Mouse (Mus musculus): ENCODE measurements around the gene Cybc1.

Cybc1 gene

GRCm38 (mm10) chr11:121229018-121229439 lies at the start of gene Cybc1:
Cybc1 (minus strand) TSS chr11:121229322.
- peak; percentile 65 for DNase-seq (ENCODE audit: low read depth)

DNA sequence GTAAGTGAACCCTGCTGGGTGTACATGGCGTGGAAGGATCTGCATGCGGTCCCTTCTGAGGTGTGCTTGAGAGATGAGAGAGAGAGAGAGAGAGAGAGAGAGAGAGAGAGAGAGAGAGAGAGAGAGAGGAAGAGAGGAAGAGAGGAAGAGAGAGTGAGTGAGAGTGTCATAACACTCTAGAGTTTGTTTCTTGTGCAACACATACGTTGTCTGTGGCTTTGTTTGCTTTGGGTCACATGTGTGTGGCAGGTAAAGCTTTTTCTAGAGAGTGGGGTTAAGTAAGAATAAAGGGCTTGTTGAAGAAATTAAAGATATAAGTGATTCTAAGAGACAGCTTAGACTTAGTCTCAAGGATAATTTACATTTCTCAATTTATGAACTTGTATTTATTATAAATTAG lies 48.9 kb upstream of the Cybc1 start:
- DNase-seq (ENCODE audit: low read depth), result no peak

DNA sequence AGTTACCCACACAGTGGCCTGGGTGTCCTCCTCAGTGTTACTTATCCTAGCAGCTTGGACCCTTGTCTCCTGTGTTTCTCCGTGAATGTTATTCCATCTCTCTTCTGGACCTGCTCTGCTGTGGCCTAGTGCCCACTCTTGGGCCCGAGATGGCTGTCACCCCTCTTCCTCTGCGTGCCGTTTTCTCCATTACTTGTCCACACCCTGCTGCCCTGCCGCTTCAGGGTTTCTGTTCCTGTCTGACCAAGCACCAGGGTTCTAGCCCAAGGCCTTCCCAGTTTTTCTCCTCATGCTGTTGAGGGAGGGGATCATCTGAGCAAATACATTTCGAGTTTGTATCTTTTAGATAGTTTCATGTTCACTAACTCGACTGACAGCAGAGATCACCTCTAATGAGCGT lies 48.4 kb upstream of the Cybc1 start:
- DNase-seq (ENCODE audit: low read depth), result no peak

DNA sequence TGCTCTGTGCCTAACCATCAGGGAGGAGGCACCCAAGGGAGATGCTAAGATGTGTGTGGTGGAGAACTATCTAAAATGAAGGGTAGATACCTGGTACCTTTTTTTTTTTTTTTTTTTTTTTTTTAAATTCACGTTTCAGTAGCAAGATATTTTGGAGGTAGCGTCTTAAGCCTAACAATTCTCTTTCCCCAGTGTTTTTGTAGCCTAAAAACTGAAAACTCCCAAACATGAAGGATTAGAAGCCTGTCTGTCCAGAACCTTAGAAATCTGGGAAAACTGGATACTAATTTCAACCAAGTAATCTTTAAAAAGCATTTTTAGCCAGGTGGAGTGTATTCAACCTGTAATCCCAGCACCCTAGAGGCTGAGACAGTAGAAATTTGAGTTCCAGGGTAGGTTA lies 32.0 kb upstream of the Cybc1 start:
- DNase-seq (ENCODE audit: low read depth), result no peak

DNA sequence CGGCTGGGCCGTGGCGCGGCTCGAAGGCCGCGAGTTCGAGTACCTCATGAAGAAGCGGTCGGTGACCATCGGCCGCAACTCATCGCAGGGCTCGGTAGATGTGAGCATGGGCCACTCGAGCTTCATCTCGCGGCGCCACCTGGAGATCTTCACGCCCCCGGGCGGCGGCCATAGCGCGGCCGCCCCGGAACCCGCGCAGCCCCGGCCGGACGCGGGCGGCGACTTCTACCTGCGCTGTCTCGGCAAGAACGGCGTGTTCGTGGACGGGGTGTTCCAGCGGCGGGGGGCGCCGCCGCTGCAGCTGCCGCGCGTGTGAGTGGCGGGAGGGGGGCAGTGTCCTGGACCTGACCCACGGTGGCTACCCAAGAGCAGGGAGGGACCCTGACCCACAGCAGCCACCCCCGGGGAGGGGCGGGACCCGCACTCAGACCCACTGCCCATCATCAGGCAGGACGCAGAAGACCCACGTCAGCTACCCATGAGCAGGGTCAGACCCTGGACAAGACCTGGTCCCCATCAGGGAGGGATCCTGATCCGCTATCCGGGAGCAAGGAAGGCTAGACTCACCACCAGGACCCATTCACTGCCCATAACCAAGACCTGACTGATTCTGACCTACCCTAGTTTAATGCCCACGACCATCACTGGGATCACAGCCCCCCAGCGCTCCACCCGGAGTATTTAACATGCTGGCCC lies 31.2 kb upstream of the Cybc1 start:
- DNase-seq (ENCODE audit: low read depth), result no peak

DNA sequence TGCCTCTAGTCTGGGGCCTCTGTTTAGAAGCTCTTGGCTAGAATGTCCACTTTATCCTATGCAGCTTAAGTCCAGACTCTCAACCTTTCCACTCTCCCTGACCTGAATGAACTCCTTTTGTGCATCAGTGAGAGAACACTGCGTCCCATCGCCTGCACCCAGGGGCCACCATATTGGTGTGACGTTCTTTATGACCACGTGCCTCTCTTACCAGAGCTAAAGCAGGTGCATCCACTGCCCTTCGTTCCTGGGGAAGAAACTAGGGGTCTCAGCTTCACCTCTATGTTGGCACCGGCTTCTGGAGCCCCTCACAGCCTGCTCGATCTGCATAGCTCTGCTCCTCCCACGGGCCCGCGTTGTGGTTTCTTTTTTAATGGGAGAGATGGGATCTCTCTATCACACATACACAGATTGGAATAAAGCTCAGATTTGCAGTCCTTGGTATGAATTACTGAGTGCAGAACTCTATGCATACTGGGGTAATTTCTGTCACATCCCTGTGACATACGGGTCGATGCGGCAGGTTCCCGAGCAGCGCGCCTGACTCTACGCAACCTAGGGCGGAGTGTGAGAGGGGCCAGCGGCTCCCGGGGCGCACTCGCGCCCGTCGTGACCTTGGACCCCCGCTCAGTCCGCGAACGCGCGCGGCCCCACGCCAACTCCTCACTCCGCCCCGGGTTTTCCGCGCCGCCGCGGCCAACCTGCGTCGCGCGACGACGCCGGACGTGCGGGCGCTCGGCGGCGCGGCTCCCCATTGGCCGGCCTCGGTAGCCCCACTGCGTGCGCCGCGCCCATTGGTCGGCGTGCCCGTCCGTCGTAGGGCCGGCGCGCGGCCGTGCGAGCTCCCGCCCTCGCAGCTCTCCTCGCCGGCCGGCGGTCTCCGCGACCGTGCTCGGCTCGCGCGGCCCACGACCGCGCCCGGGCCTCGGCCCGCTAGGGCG lies 30.3 kb upstream of the Cybc1 start, which contains the start of gene Foxk2:
TSS of gene Foxk2 (plus strand) at position 831 of the 941 bp plus-strand sequence.
- peak; percentile 62 for DNase-seq (ENCODE audit: low read depth)

GRCm38 (mm10) chr11:121250196-121250595 lies 21.1 kb upstream of the Cybc1 start:
- DNase-seq (ENCODE audit: low read depth), result no peak

GRCm38 (mm10) chr11:121239669-121240068 lies 10.5 kb upstream of the Cybc1 start:
- DNase-seq (ENCODE audit: low read depth), result no peak

DNA sequence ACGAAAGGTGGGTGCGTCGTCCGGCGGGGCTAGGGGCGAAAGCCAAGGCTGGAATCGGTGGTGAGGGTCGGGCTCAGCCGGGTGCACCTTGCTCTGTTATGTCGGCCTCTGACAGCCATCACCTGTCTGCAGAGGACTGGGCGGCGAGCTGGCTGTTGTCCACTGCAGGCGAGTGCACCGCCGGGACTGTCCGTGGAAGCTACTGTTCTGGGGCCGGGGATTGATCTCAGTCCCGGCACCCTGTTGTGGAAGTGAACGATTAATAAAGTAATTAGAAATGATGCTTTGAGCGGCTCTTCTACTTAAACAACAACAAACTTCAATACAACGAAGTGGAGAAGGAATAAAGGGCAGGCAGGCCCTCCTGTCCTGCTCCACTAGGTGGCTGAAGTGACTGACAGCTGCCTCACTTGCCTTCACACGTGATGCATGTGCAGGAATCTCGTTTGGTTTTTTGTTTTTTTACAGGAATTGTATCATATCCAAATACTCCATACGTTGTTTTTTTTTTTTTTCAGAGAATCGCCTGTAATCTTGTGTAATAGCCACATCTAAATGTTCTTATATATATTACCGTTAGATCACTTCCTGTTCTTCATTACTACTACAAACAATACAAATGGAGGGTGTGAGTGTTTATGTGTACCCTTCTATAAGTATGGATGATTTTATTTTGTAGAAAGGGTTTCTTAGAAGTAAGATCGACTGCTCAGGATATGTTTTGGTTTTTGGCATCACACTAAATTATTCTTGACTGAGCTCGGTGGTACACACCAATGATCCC lies 8.4 kb upstream of the Cybc1 start:
- no peak for DNase-seq (ENCODE audit: low read depth)

DNA sequence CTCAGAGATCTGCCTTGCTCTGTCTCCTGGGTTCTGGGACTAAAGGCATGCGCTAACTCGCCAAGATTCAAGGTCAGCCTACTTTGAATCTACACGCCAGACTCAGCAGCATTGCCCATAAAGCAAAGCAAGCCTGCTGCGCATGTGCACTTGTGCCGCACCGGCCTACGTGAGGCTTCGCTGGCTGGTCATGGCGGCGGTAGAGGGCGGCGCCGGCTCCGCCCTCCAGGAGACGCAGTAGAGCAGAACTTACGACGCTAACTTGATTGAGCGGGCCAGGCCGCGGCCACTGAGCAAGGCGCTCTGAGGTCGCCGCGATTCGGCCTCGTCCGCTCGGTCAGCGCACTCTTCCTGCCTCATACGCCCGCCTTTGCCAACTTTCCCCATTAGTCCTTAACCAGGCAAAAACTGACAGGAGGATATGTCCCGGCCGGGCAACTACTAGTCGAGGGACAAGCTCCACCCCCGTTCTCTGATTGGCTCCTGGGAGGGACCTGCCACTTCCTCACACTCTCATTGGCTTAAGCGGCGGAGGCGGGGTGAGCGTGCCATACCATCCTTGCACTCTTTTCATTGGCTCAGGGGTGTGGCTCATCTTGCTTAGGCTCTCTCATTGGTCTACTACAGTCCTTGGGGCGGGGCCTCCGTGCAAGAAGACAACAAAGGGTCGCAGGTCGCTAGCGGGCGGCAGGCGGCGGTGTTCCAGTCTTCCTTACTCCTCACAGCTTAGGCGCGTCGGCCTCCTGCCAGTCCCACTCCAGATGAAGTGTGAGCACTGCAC lies 7.6 kb upstream of the Cybc1 start, which contains the start of gene Narf:
TSS of gene Narf (plus strand) at position 690 of the 781 bp plus-strand sequence.
- DNase-seq (ENCODE audit: low read depth), result peak; percentile 99

GRCm38 (mm10) chr11:121235475-121236238 lies 6.5 kb upstream of the Cybc1 start:
- no peak for DNase-seq (ENCODE audit: low read depth)

GRCm38 (mm10) chr11:121232706-121233105 lies 3.6 kb upstream of the Cybc1 start:
- no peak for DNase-seq (ENCODE audit: low read depth)

GRCm38 (mm10) chr11:121231628-121232291 lies 2.6 kb upstream of the Cybc1 start:
- no peak for DNase-seq (ENCODE audit: low read depth)

DNA sequence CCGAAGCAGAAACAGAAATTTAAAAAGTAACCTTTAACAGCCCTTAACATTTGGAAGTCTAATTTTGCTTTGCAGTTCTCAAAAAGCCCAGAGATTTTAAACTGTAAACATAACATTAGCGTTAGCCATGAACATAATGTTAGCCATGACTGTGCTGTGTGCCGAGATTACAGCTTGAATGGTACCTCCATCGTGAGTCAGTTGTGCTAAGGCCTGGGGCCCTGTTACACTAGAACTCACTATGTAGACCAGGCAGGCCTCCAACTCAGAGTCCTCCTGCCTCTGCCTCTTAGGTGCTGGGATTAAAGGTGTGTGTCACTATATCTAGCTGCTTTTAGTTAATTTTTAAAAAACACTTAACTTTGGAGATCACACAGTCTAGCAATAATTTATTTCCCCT lies 2.1 kb upstream of the Cybc1 start:
- no peak for DNase-seq (ENCODE audit: low read depth)

DNA sequence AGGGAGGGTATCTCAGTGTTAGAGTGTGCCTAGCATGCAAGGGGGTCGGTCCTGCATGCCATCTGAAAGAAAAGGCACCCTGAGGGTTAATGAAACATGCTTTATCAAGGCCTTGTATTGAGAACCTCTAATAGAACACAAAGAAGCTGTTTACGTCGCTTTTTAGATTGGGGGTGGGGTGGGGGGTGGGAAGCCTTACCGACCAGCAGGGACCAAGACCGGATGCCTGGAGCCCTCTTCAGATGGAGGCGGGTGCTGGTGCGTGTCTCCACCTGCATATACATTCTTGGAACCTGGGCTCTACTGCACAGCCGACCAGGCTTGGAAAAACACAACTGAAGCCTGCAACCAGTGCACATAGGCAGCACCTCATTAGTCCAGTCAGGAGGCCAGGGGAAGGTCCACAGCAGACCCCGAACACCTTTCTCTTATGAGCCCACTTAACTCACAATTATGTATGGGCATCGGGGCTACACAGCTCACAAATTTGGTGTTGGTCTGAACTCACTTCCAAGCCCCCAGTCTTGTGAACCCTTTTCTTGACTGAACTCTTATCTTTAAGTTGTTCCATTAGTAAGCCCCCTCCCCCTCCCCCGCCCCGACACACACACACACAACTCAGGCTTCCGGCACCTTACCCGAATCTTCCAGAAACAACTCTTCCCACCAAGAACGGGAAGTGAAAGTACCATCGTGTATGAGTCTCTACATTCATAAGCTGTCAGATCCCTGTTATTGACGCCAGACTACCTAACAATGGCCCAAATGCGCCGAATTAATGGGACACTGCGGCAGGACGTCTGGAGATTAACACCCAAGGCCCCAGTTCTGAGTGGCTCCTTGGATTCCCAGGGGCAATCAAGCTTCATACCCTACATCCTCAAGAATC lies 749 bp downstream of the Cybc1 start:
- no peak for DNase-seq (ENCODE audit: low read depth)

- no peak for DNase-seq (ENCODE audit: low read depth)
These were observed 7.7 kb downstream of the Cybc1 start for GRCm38 (mm10) chr11:121221321-121222010.

GRCm38 (mm10) chr11:121220771-121221170 lies 8.4 kb downstream of the Cybc1 start:
- no peak for DNase-seq (ENCODE audit: low read depth)

GRCm38 (mm10) chr11:121219776-121220175 lies 9.3 kb downstream of the Cybc1 start:
- no peak for DNase-seq (ENCODE audit: low read depth)

Measured in fibroblast of lung, adult 2 months (primary cell).